Mouse (Mus musculus) liver, embryonic 16.5 days (tissue): ENCODE data around the gene Ppp1r2. TPM values are rescaled to one million over a fixed set of nuclear protein-coding genes. Genes with fewer than 3 reads are reported as not detected.

Experiments
- ATAC-seq: fragments of 200-750 bp; cut with Nextera tagmentation; 2 replicates; pipeline ENCODE4 v1.8.0; 2017; ENCODE audit warnings: low read depth, mild to moderate bottlenecking, moderate number of reproducible peaks, moderate library complexity
- H3K27ac ChIP-seq: fragments of 300-500 bp; sonication (generic); 2 replicates; pipeline ENCODE4 v1.5.1; 2014; ENCODE audit warnings: mild to moderate bottlenecking, low read length
- H3K27me3 ChIP-seq: fragments of 300-500 bp; sonication (generic); 2 replicates; pipeline ENCODE4 v1.6.1; 2014; ENCODE audit warnings: low read depth, low read length, mixed read lengths; ENCODE audit not compliant: control insufficient read depth, insufficient read depth
- H3K36me3 ChIP-seq: fragments of 300-500 bp; sonication (generic); 2 replicates; pipeline ENCODE4 v1.6.1; 2014; ENCODE audit warnings: mild to moderate bottlenecking; ENCODE audit not compliant: control insufficient read depth, insufficient read depth
- H3K4me1 ChIP-seq: fragments of 300-500 bp; sonication (generic); 2 replicates; pipeline ENCODE4 v1.6.1; 2014; ENCODE audit warnings: low read depth, low read length, mixed read lengths; ENCODE audit not compliant: control insufficient read depth
- H3K4me2 ChIP-seq: fragments of 300-500 bp; sonication (generic); 2 replicates; pipeline ENCODE4 v1.6.1; 2014; ENCODE audit warnings: low read depth, low read length, mixed read lengths
- H3K4me3 ChIP-seq: fragments of 300-500 bp; sonication (generic); 2 replicates; pipeline ENCODE4 v1.5.1; 2014; ENCODE audit warnings: low read depth, mild to moderate bottlenecking, low read length
- H3K9ac ChIP-seq: fragments of 300-500 bp; sonication (generic); 2 replicates; pipeline ENCODE4 v1.6.1; 2014; ENCODE audit warnings: low read depth, low read length
- H3K9me3 ChIP-seq: fragments of 300-500 bp; sonication (generic); replicated peaks from 2 replicates; pipeline ENCODE4 v1.6.1; 2016; ENCODE audit warnings: low read length; ENCODE audit not compliant: control insufficient read depth
- WGBS: fragments of 180-500 bp; shearing (Covaris S2); extraction: QIAGEN DNeasy Blood & Tissue Kit; methylation state at CpG from one replicate; pipeline ENCODE4 v1.1.7; 2014; ENCODE audit not compliant: insufficient replicate concordance; 5-methylcytosine and 5-hydroxymethylcytosine counted together
- polyA plus RNA-seq: library from polyadenylated mRNA; unstranded; fragments of >200 nt; fragmentation: Nextera tagmentation; extraction: Ambion mirVana; gene quantifications from 2 replicates; pipeline ENCODE4 v1.2.1, GENCODE M21; 2015

Gene Ppp1r2
- polyA plus RNA-seq, 1 experiment from 2014 or later, result 34.5 TPM

DNA sequence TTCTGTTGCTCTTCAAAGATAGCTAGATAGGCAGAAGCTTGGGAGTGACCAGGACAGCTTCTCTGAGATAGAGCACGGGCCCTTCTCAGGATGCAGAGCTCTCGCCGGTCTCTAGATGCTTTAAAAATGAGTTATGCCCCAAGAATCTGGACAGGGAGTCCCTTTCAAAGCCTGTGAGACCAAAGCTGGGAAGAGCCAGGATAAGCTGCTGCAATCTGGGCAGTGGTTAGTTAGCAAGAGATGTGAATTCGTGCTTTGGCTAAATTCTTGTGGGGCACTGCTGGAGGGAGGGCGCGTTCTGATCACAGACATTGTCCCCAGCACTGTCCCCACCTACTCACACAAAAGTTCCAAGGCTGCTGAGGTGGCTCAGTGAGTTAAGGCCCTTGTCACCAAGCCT, 3.5 kb upstream of the Ppp1r2 start:
- no peak overlapping the region for H3K4me3 ChIP-seq
- 63% methylated on average over 6 of the region's 6 CpGs for WGBS
- ATAC-seq, result no peak
- peaks cover 5% of the 10 kb centered on the region for H3K4me1 ChIP-seq
- no peak overlapping the region for H3K4me2 ChIP-seq
- no peaks in the 10 kb centered on the region for H3K9me3 ChIP-seq
- no peak overlapping the region for H3K9ac ChIP-seq
- no peaks in the 10 kb centered on the region for H3K36me3 ChIP-seq
- H3K27ac ChIP-seq, result no peak overlapping the region
- H3K27me3 ChIP-seq, result no peaks in the 10 kb centered on the region

DNA sequence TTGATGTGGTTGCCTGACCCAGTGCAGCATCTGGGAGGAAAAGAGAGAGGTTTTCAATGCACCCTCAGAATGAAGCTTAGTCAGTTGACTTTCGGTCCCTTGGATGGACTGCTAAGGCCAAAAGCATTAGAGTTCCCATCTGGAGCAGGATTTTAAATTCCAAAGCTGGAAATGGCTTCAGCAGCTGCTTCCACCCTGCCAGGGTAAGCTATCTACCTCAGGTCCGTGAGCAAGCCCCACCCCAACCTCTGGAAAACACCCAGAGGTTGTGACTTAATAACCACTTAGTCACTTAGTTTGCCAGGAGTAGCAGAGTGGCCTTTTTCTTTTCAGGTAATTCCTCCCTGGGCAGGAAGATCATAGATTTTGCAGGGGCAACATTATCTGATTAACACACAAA, 3.0 kb upstream of the Ppp1r2 start:
- Histone ChIP-seq H3K4me3 (no peak overlapping the region), H3K9me3 (no peaks in the 10 kb centered on the region), H3K4me1 (peaks cover 10% of the 10 kb centered on the region), H3K27me3 (no peaks in the 10 kb centered on the region), H3K4me2 (no peak overlapping the region), H3K9ac (no peak overlapping the region), H3K36me3 (no peaks in the 10 kb centered on the region), H3K27ac (no peak overlapping the region)
- WGBS, result 48% methylated on average over 2 of the region's 2 CpGs
- ATAC-seq, result no peak

DNA sequence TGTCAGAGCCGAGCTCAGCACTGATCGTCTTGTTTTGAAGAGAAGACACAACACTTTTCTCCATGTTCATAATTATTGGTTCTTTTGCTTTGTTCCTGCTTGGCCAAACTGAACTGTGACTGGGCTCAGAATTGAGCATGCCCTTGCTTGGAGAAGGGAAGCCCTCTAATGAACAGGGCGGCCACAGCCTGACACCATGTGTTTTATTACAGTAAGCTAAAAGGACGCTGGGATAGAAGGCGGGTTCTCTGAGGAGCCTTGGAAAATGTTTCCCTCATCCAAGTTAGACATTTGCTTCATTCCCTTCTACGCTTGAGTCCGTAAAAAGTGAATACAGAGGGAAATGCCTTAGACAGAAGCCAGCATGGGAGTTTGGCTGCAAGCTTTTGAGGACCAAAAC, 1.9 kb upstream of the Ppp1r2 start:
- no peaks in the 10 kb centered on the region for H3K9me3 ChIP-seq
- H3K36me3 ChIP-seq, result no peaks in the 10 kb centered on the region
- no peak overlapping the region for H3K9ac ChIP-seq
- H3K4me2 ChIP-seq, result no peak overlapping the region
- H3K4me3 ChIP-seq, result no peak overlapping the region
- no peak for ATAC-seq
- peaks cover 18% of the 10 kb centered on the region for H3K4me1 ChIP-seq
- no peak overlapping the region for H3K27ac ChIP-seq
- H3K27me3 ChIP-seq, result no peaks in the 10 kb centered on the region
- WGBS, result 63% methylated on average over 7 of the region's 7 CpGs

DNA sequence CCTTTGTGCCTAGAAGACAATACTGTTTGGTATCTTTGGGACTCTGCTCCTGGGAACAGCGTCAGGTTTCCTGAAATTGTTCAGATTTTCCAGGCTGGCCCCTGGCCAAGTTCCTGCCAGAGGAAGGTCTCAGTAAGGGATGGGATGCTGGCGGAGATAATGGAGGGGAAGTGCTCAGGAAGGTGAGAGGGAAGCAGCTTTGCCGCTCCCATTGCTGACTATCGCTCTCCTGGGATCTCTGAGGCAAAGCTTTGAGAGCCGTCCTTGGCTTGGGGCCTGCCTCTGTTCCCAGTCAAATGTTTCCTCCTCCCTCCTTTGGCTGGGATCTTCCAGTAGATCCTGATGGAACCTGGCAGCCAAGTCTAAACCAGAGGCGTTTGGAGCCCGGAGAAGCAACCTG, 1.5 kb upstream of the Ppp1r2 start:
- H3K27ac ChIP-seq, result no peak overlapping the region
- no peak overlapping the region for H3K9ac ChIP-seq
- no peak for ATAC-seq
- no peaks in the 10 kb centered on the region for H3K27me3 ChIP-seq
- WGBS, result 47% methylated on average over 7 of the region's 7 CpGs
- H3K4me3 ChIP-seq, result no peak overlapping the region
- no peaks in the 10 kb centered on the region for H3K9me3 ChIP-seq
- H3K4me2 ChIP-seq, result no peak overlapping the region
- peaks cover 19% of the 10 kb centered on the region for H3K4me1 ChIP-seq
- no peaks in the 10 kb centered on the region for H3K36me3 ChIP-seq

DNA sequence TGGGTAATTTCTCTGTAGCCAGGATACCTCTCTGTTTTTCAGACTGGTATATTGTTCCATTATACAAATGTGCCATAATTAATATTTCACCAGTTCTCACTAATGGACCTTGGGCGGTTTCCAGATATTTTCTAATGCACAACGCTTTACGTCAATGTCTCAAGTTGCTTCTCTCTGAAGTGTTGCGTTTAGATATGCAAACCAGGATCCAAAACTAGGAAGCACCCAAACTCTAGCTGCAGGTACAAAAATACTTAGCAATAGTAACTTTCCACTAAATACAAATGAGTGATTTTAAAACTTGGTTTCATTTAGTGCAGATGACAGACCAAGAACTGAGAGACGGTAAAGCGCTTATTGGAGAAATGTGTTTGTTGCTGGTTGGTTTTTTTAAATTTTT, 993 bp downstream of the Ppp1r2 start:
- Histone ChIP-seq H3K9ac (peak overlapping the region; percentile 90), H3K36me3 (no peaks in the 10 kb centered on the region), H3K27me3 (no peaks in the 10 kb centered on the region), H3K27ac (peak overlapping the region; percentile 81), H3K4me3 (peak overlapping the region; percentile 71), H3K4me2 (peak overlapping the region; percentile 73), H3K4me1 (peaks cover 20% of the 10 kb centered on the region), H3K9me3 (no peaks in the 10 kb centered on the region)
- ATAC-seq, result no peak
- 2% methylated on average over 6 of the region's 6 CpGs for WGBS

DNA sequence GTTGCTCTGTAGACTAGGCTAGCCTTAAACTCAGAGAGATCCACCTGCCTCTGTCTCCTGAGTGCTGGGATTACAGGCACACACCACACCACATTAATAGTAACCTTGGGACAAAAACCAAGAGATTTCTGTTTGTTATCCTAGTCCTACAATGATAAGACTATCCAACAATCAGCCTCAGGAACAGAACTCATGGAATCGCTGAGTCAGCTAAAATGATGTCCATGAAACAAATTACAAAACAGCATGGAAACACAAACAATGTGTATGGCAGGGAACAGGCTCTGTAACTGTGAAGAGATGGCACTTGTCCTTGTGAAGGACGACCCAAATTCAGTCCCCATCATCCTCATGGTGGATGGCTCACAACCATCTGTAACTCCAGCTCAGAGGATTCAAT, 8.4 kb downstream of the Ppp1r2 start:
- whole genome bisulfite sequencing, result 67% methylated on average over 2 of the region's 2 CpGs
- H3K27ac ChIP-seq, result no peak overlapping the region
- H3K9ac ChIP-seq, result no peak overlapping the region
- ATAC-seq, result no peak
- no peak overlapping the region for H3K4me3 ChIP-seq
- H3K4me1 ChIP-seq, result peaks cover 2% of the 10 kb centered on the region
- H3K4me2 ChIP-seq, result no peak overlapping the region
- no peaks in the 10 kb centered on the region for H3K27me3 ChIP-seq
- no peaks in the 10 kb centered on the region for H3K9me3 ChIP-seq
- H3K36me3 ChIP-seq, result peaks cover 5% of the 10 kb centered on the region; the same call in 1 of the 2 replicates

DNA sequence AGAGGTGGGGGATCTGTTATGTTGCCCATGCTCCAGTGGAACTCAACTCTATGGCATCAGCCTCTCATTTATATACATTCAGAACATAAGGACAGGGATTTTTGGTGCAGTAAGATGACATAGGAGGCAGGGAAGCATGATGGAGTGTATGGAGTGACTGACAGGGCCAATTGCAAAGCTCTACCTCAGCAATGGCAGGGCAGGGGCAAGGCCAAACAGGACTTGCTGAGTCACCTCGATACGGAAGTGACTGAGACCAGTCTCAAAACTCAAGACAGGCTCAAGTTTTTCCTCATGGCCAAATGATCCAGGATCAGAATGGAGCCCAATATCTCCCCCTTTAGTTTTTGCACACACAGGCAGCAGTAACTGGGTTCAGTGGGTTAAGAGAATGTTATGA, 18.9 kb downstream of the Ppp1r2 start:
- H3K4me2 ChIP-seq, result no peak overlapping the region
- H3K9ac ChIP-seq, result no peak overlapping the region
- 83% methylated on average over 2 of the region's 2 CpGs for WGBS
- peaks cover 20% of the 10 kb centered on the region; the same call in 1 of the 2 replicates for H3K36me3 ChIP-seq
- no peak overlapping the region for H3K4me3 ChIP-seq
- H3K27ac ChIP-seq, result no peak overlapping the region
- H3K27me3 ChIP-seq, result no peaks in the 10 kb centered on the region
- no peaks in the 10 kb centered on the region; the same call in 1 of the 2 replicates for H3K4me1 ChIP-seq
- ATAC-seq, result no peak
- H3K9me3 ChIP-seq, result no peaks in the 10 kb centered on the region

DNA sequence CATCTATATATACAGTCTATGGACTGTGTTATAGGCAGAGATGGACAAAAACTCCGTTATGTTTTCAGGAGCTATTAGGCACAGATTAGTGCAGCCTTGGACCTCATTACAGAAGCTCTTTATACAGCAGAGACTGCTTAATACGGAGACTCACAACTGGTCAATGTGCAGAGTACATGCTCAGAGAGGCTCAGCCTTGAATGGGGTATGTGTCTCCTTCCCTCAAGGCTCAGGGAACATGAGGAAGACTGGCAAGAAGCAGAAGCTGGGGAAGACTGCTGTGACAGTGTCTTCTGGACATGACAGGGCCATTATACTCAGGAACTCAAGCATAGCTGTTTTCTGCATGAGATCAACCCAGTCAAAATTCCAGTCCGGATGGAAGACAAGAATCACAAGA, 19.4 kb downstream of the Ppp1r2 start:
- ATAC-seq, result no peak
- Histone ChIP-seq H3K27me3 (no peaks in the 10 kb centered on the region), H3K9me3 (no peaks in the 10 kb centered on the region), H3K9ac (no peak overlapping the region), H3K4me1 (no peaks in the 10 kb centered on the region; the same call in 1 of the 2 replicates), H3K27ac (no peak overlapping the region), H3K36me3 (peaks cover 20% of the 10 kb centered on the region; the same call in 1 of the 2 replicates), H3K4me2 (no peak overlapping the region), H3K4me3 (no peak overlapping the region)
- WGBS, result 86% methylated on average over 3 of the region's 3 CpGs

DNA sequence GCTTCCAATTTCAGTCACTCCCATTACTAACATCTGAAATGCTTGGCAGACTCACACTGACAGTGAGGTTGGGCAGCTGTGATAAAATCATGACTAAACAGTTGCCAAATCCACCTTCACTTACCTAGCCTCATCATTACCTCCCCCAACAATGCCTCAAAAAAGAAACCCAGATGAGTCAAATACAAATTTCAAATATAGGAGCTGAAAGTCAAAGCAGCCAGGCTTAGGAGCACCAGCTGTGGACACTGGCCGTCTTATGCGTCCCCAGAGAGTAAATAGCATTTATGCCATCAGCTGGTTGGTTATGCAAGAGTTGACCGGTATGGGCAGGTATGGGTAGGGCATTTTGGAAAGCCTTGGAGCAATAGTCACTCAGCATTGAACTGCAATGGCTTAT, 25.7 kb downstream of the Ppp1r2 start:
- Histone ChIP-seq H3K36me3 (no peaks in the 10 kb centered on the region), H3K4me3 (no peak overlapping the region), H3K4me1 (no peaks in the 10 kb centered on the region; the same call in 1 of the 2 replicates), H3K9me3 (no peaks in the 10 kb centered on the region), H3K4me2 (no peak overlapping the region), H3K27me3 (no peaks in the 10 kb centered on the region), H3K27ac (no peak overlapping the region), H3K9ac (no peak overlapping the region)
- 69% methylated on average over 3 of the region's 3 CpGs for WGBS
- no peak for ATAC-seq
